Mouse (Mus musculus) heart, embryonic 11.5 days (tissue): ENCODE data around the gene Gm17018. TPM values are rescaled to one million over a fixed set of nuclear protein-coding genes. Genes with fewer than 3 reads are reported as not detected.
A peak's percentile ranks its signal among the peaks of the same experiment; 100 is the strongest.

ENCODE experiments used
- ATAC-seq: fragments of 200-750 bp; cut with Nextera tagmentation; replicated peaks from 2 replicates; pipeline ENCODE4 v1.8.0; 2017; ENCODE audit warnings: moderate library complexity; ENCODE audit not compliant: insufficient number of reproducible peaks, low FRiP score, low TSS enrichment
- H3K27ac ChIP-seq: fragments of 300-500 bp; sonication (generic); 2 replicates; pipeline ENCODE4 v1.5.1; 2014; ENCODE audit warnings: mild to moderate bottlenecking, low read depth, low read length
- H3K27me3 ChIP-seq: fragments of 300-500 bp; sonication (generic); 2 replicates; pipeline ENCODE4 v1.6.1; 2014; ENCODE audit warnings: mild to moderate bottlenecking, low read length, mixed read lengths; ENCODE audit not compliant: control insufficient read depth, insufficient read depth
- H3K36me3 ChIP-seq: fragments of 300-500 bp; sonication (generic); 2 replicates; pipeline ENCODE4 v1.6.1; 2014; ENCODE audit warnings: mild to moderate bottlenecking, low read length, moderate library complexity, mixed read lengths; ENCODE audit not compliant: control insufficient read depth, insufficient read depth
- H3K4me1 ChIP-seq: fragments of 300-500 bp; sonication (generic); 2 replicates; pipeline ENCODE4 v1.6.1; 2014; ENCODE audit warnings: low read length; ENCODE audit not compliant: control insufficient read depth, insufficient read depth
- H3K4me2 ChIP-seq: fragments of 300-500 bp; sonication (generic); 2 replicates; pipeline ENCODE4 v1.6.1; 2014; ENCODE audit warnings: mild to moderate bottlenecking, moderate library complexity
- H3K4me3 ChIP-seq: fragments of 300-500 bp; sonication (generic); 2 replicates; pipeline ENCODE4 v1.5.1; 2014; ENCODE audit warnings: low read depth, low read length
- H3K9ac ChIP-seq: fragments of 300-500 bp; sonication (generic); 2 replicates; pipeline ENCODE4 v1.6.1; 2014; ENCODE audit warnings: mild to moderate bottlenecking, low read depth, low read length, moderate library complexity
- H3K9me3 ChIP-seq: fragments of 300-500 bp; sonication (generic); replicated peaks from 2 replicates; pipeline ENCODE4 v1.6.1; 2016; ENCODE audit warnings: low read length; ENCODE audit not compliant: control insufficient read depth
- WGBS: fragments of 180-500 bp; shearing (Covaris S2); extraction: QIAGEN DNeasy Blood & Tissue Kit; methylation state at CpG from one replicate; pipeline ENCODE4 v1.1.7; 2014; ENCODE audit not compliant: insufficient replicate concordance; 5-methylcytosine and 5-hydroxymethylcytosine counted together
- polyA plus RNA-seq: library from polyadenylated mRNA; unstranded; fragments of >200 nt; fragmentation: Nextera tagmentation; extraction: Ambion mirVana; gene quantifications from 2 replicates; pipeline ENCODE4 v1.2.1, GENCODE M21; 2014

The Gm17018 gene
- polyA plus RNA-seq, 1 experiment from 2014 or later, result 35.1 TPM

- no peak for ATAC-seq
- Histone ChIP-seq H3K9me3 (no peaks in the 10 kb centered on the region), H3K27me3 (no peaks in the 10 kb centered on the region), H3K36me3 (no peaks in the 10 kb centered on the region), H3K4me1 (peaks cover 5% of the 10 kb centered on the region; the same call in 1 of the 2 replicates), H3K9ac (no peak overlapping the region), H3K4me3 (no peak overlapping the region), H3K4me2 (no peak overlapping the region), H3K27ac (no peak overlapping the region)
- WGBS, result 61% methylated on average over 15 of the region's 15 CpGs
These were observed 5.7 kb downstream of the Gm17018 start for GRCm38 (mm10) chr19:45565925-45566715.

- H3K4me3 ChIP-seq, result no peak overlapping the region
- H3K36me3 ChIP-seq, result no peaks in the 10 kb centered on the region
- 35% methylated on average over 14 of the region's 14 CpGs for WGBS
- no peaks in the 10 kb centered on the region for H3K27me3 ChIP-seq
- H3K9me3 ChIP-seq, result no peaks in the 10 kb centered on the region
- H3K4me2 ChIP-seq, result no peak overlapping the region
- H3K27ac ChIP-seq, result no peak overlapping the region
- ATAC-seq, result no peak
- no peak overlapping the region for H3K9ac ChIP-seq
- peaks cover 5% of the 10 kb centered on the region; the same call in 1 of the 2 replicates for H3K4me1 ChIP-seq
These were observed 7.0 kb downstream of the Gm17018 start for GRCm38 (mm10) chr19:45567367-45567766.

GRCm38 (mm10) chr19:45573033-45573432, 12.6 kb downstream of the Gm17018 start:
- H3K9me3 ChIP-seq, result no peaks in the 10 kb centered on the region
- H3K4me2 ChIP-seq, result no peak overlapping the region
- ATAC-seq, result no peak
- H3K4me1 ChIP-seq, result peaks cover 33% of the 10 kb centered on the region
- no peaks in the 10 kb centered on the region; the same call in none of the 2 replicates for H3K36me3 ChIP-seq
- H3K9ac ChIP-seq, result no peak overlapping the region
- no peak overlapping the region for H3K4me3 ChIP-seq
- WGBS, result 73% methylated on average over 6 of the region's 6 CpGs
- H3K27ac ChIP-seq, result no peak overlapping the region
- H3K27me3 ChIP-seq, result no peaks in the 10 kb centered on the region

- Histone ChIP-seq H3K4me1 (peaks cover 33% of the 10 kb centered on the region), H3K36me3 (peaks cover 5% of the 10 kb centered on the region), H3K4me2 (no peak overlapping the region), H3K4me3 (no peak overlapping the region), H3K9me3 (no peaks in the 10 kb centered on the region), H3K9ac (no peak overlapping the region), H3K27me3 (no peaks in the 10 kb centered on the region), H3K27ac (no peak overlapping the region)
- 14% methylated on average over 6 of the region's 6 CpGs for WGBS
- 0 out of 2 replicates have a peak, but pooled peaks have one; percentile 32 for ATAC-seq
These were observed 13.4 kb downstream of the Gm17018 start for GRCm38 (mm10) chr19:45573861-45574267.

DNA sequence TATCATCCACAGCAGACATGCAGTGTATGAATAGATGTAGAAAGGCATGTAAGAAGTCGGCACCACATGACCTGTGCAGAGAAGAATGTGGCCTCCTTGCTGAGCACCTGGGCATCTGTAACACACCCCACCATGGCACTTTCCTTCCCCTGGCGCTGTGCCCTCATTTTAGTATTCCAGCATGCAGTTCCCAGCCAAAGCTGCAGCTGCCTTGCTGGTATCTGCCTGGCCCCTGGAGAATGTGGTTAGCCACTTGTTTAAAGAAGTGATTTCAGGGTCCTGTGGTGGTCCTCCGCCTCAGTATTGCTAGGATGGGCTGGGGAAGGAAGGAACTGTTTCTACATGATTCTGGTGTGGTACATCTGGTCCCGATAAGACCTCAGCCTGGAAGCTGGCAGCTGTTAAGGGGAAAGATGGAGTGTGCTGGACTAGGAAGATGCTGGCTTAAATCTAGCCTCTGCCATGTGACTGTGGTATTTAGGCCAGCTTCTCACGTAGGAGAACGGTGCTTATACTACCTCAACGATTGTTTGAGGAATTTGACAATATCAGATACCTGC, 14.0 kb downstream of the Gm17018 start:
- Histone ChIP-seq H3K9ac (no peak overlapping the region), H3K4me2 (no peak overlapping the region), H3K27ac (no peak overlapping the region), H3K9me3 (no peaks in the 10 kb centered on the region), H3K36me3 (peaks cover 5% of the 10 kb centered on the region), H3K27me3 (no peaks in the 10 kb centered on the region), H3K4me1 (peaks cover 36% of the 10 kb centered on the region), H3K4me3 (no peak overlapping the region)
- ATAC-seq, result no peak
- WGBS, result 63% methylated on average over 7 of the region's 7 CpGs

- H3K4me1 ChIP-seq, result peaks cover 40% of the 10 kb centered on the region
- H3K4me3 ChIP-seq, result no peak overlapping the region
- H3K27me3 ChIP-seq, result no peaks in the 10 kb centered on the region
- peak overlapping the region; percentile 38; the same call in 1 of the 2 replicates for H3K4me2 ChIP-seq
- H3K9ac ChIP-seq, result 0 out of 2 replicates have a peak overlapping the region, but pooled peaks have one; percentile 16
- no peak overlapping the region; the same call in 1 of the 2 replicates for H3K27ac ChIP-seq
- ATAC-seq, result 0 out of 2 replicates have a peak, but pooled peaks have one; percentile 11
- H3K36me3 ChIP-seq, result peaks cover 5% of the 10 kb centered on the region
- no peaks in the 10 kb centered on the region for H3K9me3 ChIP-seq
- 28% methylated on average over 19 of the region's 19 CpGs for WGBS
These were observed 14.7 kb downstream of the Gm17018 start for GRCm38 (mm10) chr19:45574941-45575631.

GRCm38 (mm10) chr19:45575632-45576001, 15.2 kb downstream of the Gm17018 start:
- Histone ChIP-seq H3K4me2 (peak overlapping the region; percentile 38), H3K9me3 (no peaks in the 10 kb centered on the region), H3K9ac (0 out of 2 replicates have a peak overlapping the region, but pooled peaks have one; percentile 16), H3K4me1 (peaks cover 43% of the 10 kb centered on the region), H3K27ac (no peak overlapping the region), H3K27me3 (no peaks in the 10 kb centered on the region), H3K4me3 (no peak overlapping the region), H3K36me3 (peaks cover 5% of the 10 kb centered on the region)
- ATAC-seq, result no peak
- 3% methylated on average over 8 of the region's 8 CpGs for WGBS

GRCm38 (mm10) chr19:45577141-45577750, 16.8 kb downstream of the Gm17018 start:
- peaks cover 5% of the 10 kb centered on the region for H3K36me3 ChIP-seq
- no peaks in the 10 kb centered on the region for H3K9me3 ChIP-seq
- H3K4me1 ChIP-seq, result peaks cover 49% of the 10 kb centered on the region
- ATAC-seq, result no peak
- WGBS, result 68% methylated on average over 14 of the region's 14 CpGs
- H3K4me2 ChIP-seq, result no peak overlapping the region
- H3K27ac ChIP-seq, result no peak overlapping the region
- no peak overlapping the region for H3K9ac ChIP-seq
- no peak overlapping the region for H3K4me3 ChIP-seq
- no peaks in the 10 kb centered on the region for H3K27me3 ChIP-seq
